Comparison of ENCODE assay signal across 8 mouse cellular contexts in the genomic region with DNA sequence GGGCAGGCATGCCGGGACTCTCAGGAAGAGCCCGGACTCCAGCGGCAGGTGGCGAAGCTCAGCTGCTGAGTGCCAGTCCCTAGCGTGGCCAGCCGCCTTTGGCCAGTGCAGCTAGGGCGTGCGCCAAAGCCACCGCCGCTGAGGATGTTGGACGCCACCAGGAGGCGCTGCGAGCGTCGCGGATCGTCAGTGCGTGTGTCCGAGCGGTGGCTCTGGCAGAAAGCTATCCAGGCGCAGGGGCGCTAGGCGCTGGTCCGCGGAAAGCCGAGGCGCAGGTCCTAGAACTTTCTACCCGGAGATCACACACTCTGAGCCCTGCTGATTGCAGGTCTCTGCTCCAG.
DNase-seq lines count a peak whose midpoint lies in the region; ATAC-seq and TF ChIP-seq lines count a peak whose summit lies in the region.

No protein-coding gene starts in this region.

- WGBS in forebrain, embryonic 11.5 days, result under 1% methylated on average over 28 of the region's 28 CpGs
- 1% methylated on average over 28 of the region's 28 CpGs for WGBS in heart, embryonic 15.5 days
- 2% methylated on average over 28 of the region's 28 CpGs for WGBS in liver, embryonic 12.5 days (ENCODE audit: insufficient replicate concordance)
- 1% methylated on average over 28 of the region's 28 CpGs for WGBS in neural tube, embryonic 11.5 days

- peaks cover 25% of the 10 kb centered on the region for H3K4me1 ChIP-seq in forebrain, embryonic 11.5 days (replicated peaks; ENCODE audit: control insufficient read depth, insufficient read depth, low read length)
- peaks cover 12% of the 10 kb centered on the region for H3K4me1 ChIP-seq in heart, embryonic 15.5 days (replicated peaks)
- H3K4me1 ChIP-seq in liver, embryonic 12.5 days, result no peaks in the 10 kb centered on the region
- H3K4me1 ChIP-seq in neural tube, embryonic 11.5 days (ENCODE audit: control insufficient read depth, insufficient read depth, low read length), result peaks cover 15% of the 10 kb centered on the region

- peak; percentile 53 for DNase-seq in 3T3-L1 (ENCODE audit: low read depth, low spot score)
- DNase-seq in brain, embryonic 14.5 days (ENCODE audit: low read depth), result peak; percentile 92
- DNase-seq in forebrain, embryonic 11.5 days (ENCODE audit: low spot score), result peak; percentile 94
- peak; percentile 88 for DNase-seq in kidney, postnatal 10 days
- peak; percentile 92 for DNase-seq in neural tube, embryonic 11.5 days (ENCODE audit: low spot score)
- DNase-seq in testis, postnatal 10 days (ENCODE audit: low spot score), result peak; percentile 88

- no peaks in the 10 kb centered on the region for H3K36me3 ChIP-seq in forebrain, embryonic 11.5 days (ENCODE audit: control insufficient read depth, insufficient read depth, low read length)
- H3K36me3 ChIP-seq in heart, embryonic 15.5 days, result no peaks in the 10 kb centered on the region
- H3K36me3 ChIP-seq in liver, embryonic 12.5 days, result no peaks in the 10 kb centered on the region
- H3K36me3 ChIP-seq in neural tube, embryonic 11.5 days (ENCODE audit: control insufficient read depth, insufficient read depth, low read length), result no peaks in the 10 kb centered on the region

- H3K27me3 ChIP-seq in forebrain, embryonic 11.5 days (ENCODE audit: control insufficient read depth, insufficient read depth, low read length), result peaks cover 8% of the 10 kb centered on the region; the same call in 1 of the 2 replicates
- peaks cover 93% of the 10 kb centered on the region for H3K27me3 ChIP-seq in heart, embryonic 15.5 days
- H3K27me3 ChIP-seq in liver, embryonic 12.5 days (replicated peaks), result peaks cover 92% of the 10 kb centered on the region
- H3K27me3 ChIP-seq in neural tube, embryonic 11.5 days (ENCODE audit: control insufficient read depth, insufficient read depth, low read length), result peaks cover 33% of the 10 kb centered on the region

- TF ChIP-seq POLR2A in brain, embryonic 14.5 days (IDR thresholded peaks at IDR 0.05; ENCODE audit: borderline replicate concordance, extremely low read depth, insufficient read depth, insufficient read length, poor library complexity, severe bottlenecking), result peak; percentile 26; the same call in 1 of the 2 replicates

- H3K4me2 ChIP-seq in forebrain, embryonic 11.5 days (ENCODE audit: low read depth, low read length, severe bottlenecking), result peak overlapping the region; percentile 81
- peak overlapping the region; percentile 53 for H3K4me2 ChIP-seq in heart, embryonic 15.5 days
- peak overlapping the region; percentile 38 for H3K4me2 ChIP-seq in liver, embryonic 12.5 days
- peak overlapping the region; percentile 72 for H3K4me2 ChIP-seq in neural tube, embryonic 11.5 days (ENCODE audit: low read depth)

- peak; percentile 69 for ATAC-seq in forebrain, embryonic 11.5 days (replicated peaks; ENCODE audit: low FRiP score)
- peak; percentile 65; the same call in 1 of the 2 replicates for ATAC-seq in heart, embryonic 15.5 days (replicated peaks; ENCODE audit: insufficient number of reproducible peaks, insufficient read depth, low FRiP score, low read depth)
- no peak for ATAC-seq in liver, embryonic 12.5 days
- peak; percentile 65 for ATAC-seq in neural tube, embryonic 11.5 days (ENCODE audit: insufficient read depth, low FRiP score, low TSS enrichment)

- H3K9ac ChIP-seq in forebrain, embryonic 11.5 days (ENCODE audit: low read length), result peak overlapping the region; percentile 66
- H3K9ac ChIP-seq in heart, embryonic 15.5 days, result 0 out of 2 replicates have a peak overlapping the region, but pooled peaks have one; percentile 3
- H3K9ac ChIP-seq in liver, embryonic 12.5 days, result no peak overlapping the region
- peak overlapping the region; percentile 54 for H3K9ac ChIP-seq in neural tube, embryonic 11.5 days (ENCODE audit: low read length)

- H3K4me3 ChIP-seq in forebrain, embryonic 11.5 days (ENCODE audit: low read depth, low read length), result peak overlapping the region; percentile 27
- H3K4me3 ChIP-seq in heart, embryonic 15.5 days, result peak overlapping the region; percentile 29
- no peak overlapping the region for H3K4me3 ChIP-seq in liver, embryonic 12.5 days
- H3K4me3 ChIP-seq in neural tube, embryonic 11.5 days (ENCODE audit: low read depth, low read length), result peak overlapping the region; percentile 23

- no peaks in the 10 kb centered on the region for H3K9me3 ChIP-seq in forebrain, embryonic 11.5 days (ENCODE audit: control insufficient read depth, low read length)
- no peaks in the 10 kb centered on the region for H3K9me3 ChIP-seq in heart, embryonic 15.5 days (replicated peaks)
- no peaks in the 10 kb centered on the region for H3K9me3 ChIP-seq in liver, embryonic 12.5 days (replicated peaks)
- no peaks in the 10 kb centered on the region for H3K9me3 ChIP-seq in neural tube, embryonic 11.5 days (ENCODE audit: control insufficient read depth, low read length)

- peak; percentile 94 for TF ChIP-seq CTCF in brain, embryonic 14.5 days (IDR thresholded peaks at IDR 0.05; ENCODE audit: borderline replicate concordance, extremely low read depth, insufficient read depth, insufficient read length)

- peak overlapping the region; percentile 37; the same call in 1 of the 2 replicates for H3K27ac ChIP-seq in forebrain, embryonic 11.5 days (ENCODE audit: low read depth, low read length)
- H3K27ac ChIP-seq in heart, embryonic 15.5 days, result no peak overlapping the region
- H3K27ac ChIP-seq in liver, embryonic 12.5 days, result no peak overlapping the region
- peak overlapping the region; percentile 56; the same call in 1 of the 2 replicates for H3K27ac ChIP-seq in neural tube, embryonic 11.5 days (ENCODE audit: low read depth, low read length)

Comparison
In these comparisons a context has a peak if more than half of its experiments do, and no peak if none do; other contexts are left out.
1. H3K27ac ChIP-seq: peak in forebrain, embryonic 11.5 days (single experiment) and neural tube, embryonic 11.5 days (single experiment); none in heart, embryonic 15.5 days (single experiment) and liver, embryonic 12.5 days (single experiment).
2. Peak in every context shown above with its lines, with median percentiles within 50 percentile points of each other: DNase-seq and H3K4me2 ChIP-seq.